Mouse (Mus musculus) E14TG2a.4 (cell line): ENCODE data around the gene Pigb.
A peak's percentile ranks its signal among the peaks of the same experiment; 100 is the strongest.

Experiments
- H3K27me3 ChIP-seq: 2 replicates; pipeline ENCODE4 v1.6.1; 2014; ENCODE audit warnings: low read length, control low read depth; ENCODE audit not compliant: insufficient read depth
- H3K36me3 ChIP-seq: 2 replicates; pipeline ENCODE4 v1.6.1; 2014; ENCODE audit warnings: low read length, control low read depth; ENCODE audit not compliant: insufficient read depth
- H3K4me1 ChIP-seq: replicated peaks from 2 replicates; pipeline ENCODE4 v1.6.1; 2014; ENCODE audit warnings: low read depth, low read length, control low read depth
- H3K4me3 ChIP-seq: replicated peaks from 2 replicates; pipeline ENCODE4 v1.5.1; 2014; ENCODE audit warnings: mild to moderate bottlenecking, low read length
- H3K9me3 ChIP-seq: 2 replicates; pipeline ENCODE4 v1.6.1; 2014; ENCODE audit warnings: low read length, control low read depth
- CTCF ChIP-seq: conservative IDR thresholded peaks from 2 replicates; pipeline ENCODE4 v1.5.1; 2014; ENCODE audit warnings: low read length
- NANOG ChIP-seq: IDR thresholded peaks from 2 replicates; pipeline ENCODE4 v1.6.1; 2014; ENCODE audit warnings: borderline replicate concordance, low read length, mixed read lengths
- POU5F1 ChIP-seq: IDR thresholded peaks from 2 replicates; pipeline ENCODE4 v1.6.1; 2014; ENCODE audit warnings: low read length, borderline replicate concordance

Gene Pigb

GRCm38 (mm10) chr9:73073169-73073568 lies 33.0 kb upstream of the Pigb start:
- Histone ChIP-seq H3K27me3 (no peaks in the 10 kb centered on the region), H3K4me3 (no peak overlapping the region), H3K36me3 (0 out of 2 replicates have a peak, but pooled peaks cover 4% of the 10 kb centered on the region), H3K9me3 (0 out of 2 replicates have a peak, but pooled peaks cover 3% of the 10 kb centered on the region), H3K4me1 (peaks cover 79% of the 10 kb centered on the region)
- TF ChIP-seq NANOG (no peak), POU5F1 (no peak), CTCF (no peak)

GRCm38 (mm10) chr9:73072426-73072825 lies 32.2 kb upstream of the Pigb start:
- H3K27me3 ChIP-seq, result no peaks in the 10 kb centered on the region
- 0 out of 2 replicates have a peak, but pooled peaks cover 4% of the 10 kb centered on the region for H3K36me3 ChIP-seq
- 0 out of 2 replicates have a peak, but pooled peaks cover 3% of the 10 kb centered on the region for H3K9me3 ChIP-seq
- TF ChIP-seq POU5F1 (no peak), CTCF (no peak), NANOG (no peak)
- no peak overlapping the region for H3K4me3 ChIP-seq
- peaks cover 82% of the 10 kb centered on the region for H3K4me1 ChIP-seq

GRCm38 (mm10) chr9:73070971-73071659 lies 30.9 kb upstream of the Pigb start:
- no peaks in the 10 kb centered on the region for H3K27me3 ChIP-seq
- 0 out of 2 replicates have a peak, but pooled peaks cover 3% of the 10 kb centered on the region for H3K9me3 ChIP-seq
- peaks cover 80% of the 10 kb centered on the region for H3K4me1 ChIP-seq
- TF ChIP-seq POU5F1 (no peak; the same call in 1 of the 2 replicates), NANOG (peak; percentile 80), CTCF (peak; percentile 77)
- no peak overlapping the region; the same call in 1 of the 2 replicates for H3K4me3 ChIP-seq
- no peaks in the 10 kb centered on the region for H3K36me3 ChIP-seq

- Histone ChIP-seq H3K36me3 (no peaks in the 10 kb centered on the region), H3K4me3 (no peak overlapping the region; the same call in 1 of the 2 replicates), H3K9me3 (peaks cover 6% of the 10 kb centered on the region; the same call in 1 of the 2 replicates), H3K27me3 (no peaks in the 10 kb centered on the region), H3K4me1 (peaks cover 72% of the 10 kb centered on the region)
- no peak for TF ChIP-seq NANOG
- no peak for TF ChIP-seq CTCF
- no peak for TF ChIP-seq POU5F1
Measured at GRCm38 (mm10) chr9:73068688-73069087, 28.5 kb upstream of the Pigb start.

- H3K4me3 ChIP-seq, result peak overlapping the region; percentile 21
- peaks cover 76% of the 10 kb centered on the region for H3K4me1 ChIP-seq
- peaks cover 6% of the 10 kb centered on the region; the same call in 1 of the 2 replicates for H3K9me3 ChIP-seq
- no peaks in the 10 kb centered on the region for H3K27me3 ChIP-seq
- no peak for TF ChIP-seq CTCF
- no peak for TF ChIP-seq NANOG
- TF ChIP-seq POU5F1, result no peak
- H3K36me3 ChIP-seq, result no peaks in the 10 kb centered on the region
Measured at GRCm38 (mm10) chr9:73068230-73068679, 28.1 kb upstream of the Pigb start.

- Histone ChIP-seq H3K27me3 (no peaks in the 10 kb centered on the region), H3K4me1 (peaks cover 69% of the 10 kb centered on the region), H3K4me3 (peak overlapping the region; percentile 21), H3K36me3 (no peaks in the 10 kb centered on the region), H3K9me3 (peaks cover 6% of the 10 kb centered on the region; the same call in 1 of the 2 replicates)
- no peak for TF ChIP-seq POU5F1
- no peak for TF ChIP-seq CTCF
- TF ChIP-seq NANOG, result no peak
Measured at GRCm38 (mm10) chr9:73067086-73067485, 26.9 kb upstream of the Pigb start.

- no peak for TF ChIP-seq CTCF
- TF ChIP-seq NANOG, result no peak
- TF ChIP-seq POU5F1, result no peak
- no peaks in the 10 kb centered on the region for H3K27me3 ChIP-seq
- no peaks in the 10 kb centered on the region for H3K36me3 ChIP-seq
- peak overlapping the region; percentile 55 for H3K4me3 ChIP-seq
- peaks cover 63% of the 10 kb centered on the region for H3K4me1 ChIP-seq
- H3K9me3 ChIP-seq, result peaks cover 3% of the 10 kb centered on the region; the same call in 1 of the 2 replicates
Measured at GRCm38 (mm10) chr9:73063621-73064290, 23.6 kb upstream of the Pigb start.

- H3K36me3 ChIP-seq, result no peaks in the 10 kb centered on the region
- no peak overlapping the region for H3K4me3 ChIP-seq
- H3K4me1 ChIP-seq, result peaks cover 70% of the 10 kb centered on the region
- no peaks in the 10 kb centered on the region for H3K9me3 ChIP-seq
- TF ChIP-seq NANOG (no peak), CTCF (no peak), POU5F1 (no peak)
- H3K27me3 ChIP-seq, result no peaks in the 10 kb centered on the region
Measured at GRCm38 (mm10) chr9:73059224-73059623, 19.0 kb upstream of the Pigb start.
